Mouse (Mus musculus) cerebellum, adult 2 months (tissue): ENCODE data around the gene Prok1.

Source experiments
- CTCF ChIP-seq: fragments of 200-500 bp; IDR thresholded peaks from 2 replicates; pipeline ENCODE4 v1.5.1; 2011; ENCODE audit warnings: low read depth, mild to moderate bottlenecking, control low read depth, low read length, moderate library complexity, borderline replicate concordance; ENCODE audit not compliant: insufficient read depth
- POLR2A ChIP-seq: fragments of 200-500 bp; IDR thresholded peaks from 2 replicates; pipeline ENCODE4 v1.6.1; 2011; ENCODE audit warnings: low read length, control low read depth, borderline replicate concordance; ENCODE audit not compliant: insufficient read depth

DNA sequence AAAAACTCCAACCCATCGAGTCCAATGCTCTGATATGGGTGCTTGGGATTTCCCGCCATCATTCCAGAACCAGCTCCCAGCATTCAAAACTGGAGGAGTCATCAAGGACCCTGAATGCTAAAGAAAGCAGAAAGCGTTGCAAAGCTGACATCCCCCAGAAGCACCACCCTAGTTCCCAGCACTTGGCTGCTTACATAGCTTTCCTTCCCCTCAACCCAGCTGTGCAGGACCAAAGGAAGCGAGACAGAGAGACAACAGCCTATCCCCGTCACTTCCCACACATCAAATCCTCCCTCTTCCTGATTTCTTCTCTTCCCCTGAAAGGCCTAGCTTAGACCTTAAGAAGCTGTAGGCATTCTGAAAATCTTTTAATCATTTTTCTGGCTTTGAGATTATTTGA lies 35.8 kb upstream of the Prok1 start:
- TF ChIP-seq POLR2A: no peak
- no peak for TF ChIP-seq CTCF
